Mouse (Mus musculus) CH12.LX (cell line): Measurements from ENCODE around the gene Mmp19.

Source experiments
- CTCF ChIP-seq, 2 experiments: IDR thresholded peaks in 1 of 2; conservative IDR thresholded peaks in 1 of 2; 2 replicates each; pipeline ENCODE4 v1.5.1; 2011 to 2012; ENCODE audit warnings: low read depth in 2 of 2, low read length in 2 of 2, improper control_type of control experiment in 1 of 2, inconsistent platforms in 1 of 2, mild to moderate bottlenecking in 1 of 2, moderate library complexity in 1 of 2
- EP300 ChIP-seq: IDR thresholded peaks from 2 replicates; pipeline ENCODE4 v1.6.1; 2011; ENCODE audit warnings: low read length, improper control_type of control experiment
- ETS1 ChIP-seq: conservative IDR thresholded peaks from 2 replicates; pipeline ENCODE4 v1.6.1; 2012; ENCODE audit warnings: low read depth, mild to moderate bottlenecking, inconsistent platforms, low read length, improper control_type of control experiment, moderate library complexity
- GABPA ChIP-seq: IDR thresholded peaks from 2 replicates; pipeline ENCODE4 v1.6.1; 2012; ENCODE audit warnings: low read depth, low read length, improper control_type of control experiment, inconsistent platforms; ENCODE audit not compliant: insufficient replicate concordance
- MAX ChIP-seq: IDR thresholded peaks from 2 replicates; pipeline ENCODE4 v1.6.1; 2011; ENCODE audit warnings: low read length, improper control_type of control experiment
- PAX5 ChIP-seq: IDR thresholded peaks from 2 replicates; pipeline ENCODE4 v1.6.1; 2012; ENCODE audit warnings: low read length, inconsistent platforms, mixed read lengths
- POLR2A ChIP-seq: IDR thresholded peaks from 2 replicates; pipeline ENCODE4 v1.6.1; 2011; ENCODE audit warnings: low read depth, mild to moderate bottlenecking, improper control_type of control experiment, low read length
- UBTF ChIP-seq: IDR thresholded peaks from 2 replicates; pipeline ENCODE4 v1.6.1; 2012; ENCODE audit warnings: low read depth, mild to moderate bottlenecking, inconsistent platforms, low read length, improper control_type of control experiment, moderate library complexity

- TF ChIP-seq ETS1 (no peak), POLR2A (no peak), CTCF (conservative IDR thresholded peaks at IDR 0.05 in 1 of 2, IDR thresholded peaks at IDR 0.05 in 1 of 2; ENCODE audit: low read depth in 2 of 2, low read length in 2 of 2) (no peak), EP300 (no peak), UBTF (no peak), PAX5 (no peak), MAX (no peak), GABPA (no peak)
Observed at GRCm38 (mm10) chr10:128801981-128802495, 11.3 kb downstream of the Mmp19 start.
